Mouse (Mus musculus) cortical plate, adult 2 months (tissue): ENCODE data around the gene Ube2q2.

Experiments
- CTCF ChIP-seq: fragments of 200-500 bp; IDR thresholded peaks from 2 replicates; pipeline ENCODE4 v1.5.1; 2011; ENCODE audit warnings: mild to moderate bottlenecking, control low read depth, low read length; ENCODE audit not compliant: insufficient read depth; ENCODE audit errors: extremely low read depth
- POLR2A ChIP-seq: fragments of 200-500 bp; IDR thresholded peaks from 2 replicates; pipeline ENCODE4 v1.6.1; 2011; ENCODE audit warnings: mild to moderate bottlenecking, low read length, control low read depth; ENCODE audit not compliant: insufficient read depth; ENCODE audit errors: extremely low read depth

- TF ChIP-seq POLR2A (no peak), CTCF (no peak)
Observed at GRCm38 (mm10) chr9:55114752-55115151, 33.9 kb upstream of the Ube2q2 start.
